Mouse (Mus musculus) neural tube, embryonic 14.5 days (tissue): ENCODE data around the gene Apobec3. TPM values are rescaled to one million over a fixed set of nuclear protein-coding genes. Genes with fewer than 3 reads are reported as not detected.
"Not testable (repeated sequence)": the region's sequence is repeated elsewhere in the genome, so short reads cannot be mapped to it uniquely, and the experiment has no call there.

Source experiments
- ATAC-seq: fragments of 200-750 bp; cut with Nextera tagmentation; 2 replicates; pipeline ENCODE4 v1.8.0; 2017; ENCODE audit warnings: low read depth, mild to moderate bottlenecking, moderate TSS enrichment, moderate library complexity
- H3K27ac ChIP-seq: fragments of 300-500 bp; sonication (generic); 2 replicates; pipeline ENCODE4 v1.5.1; 2014; ENCODE audit warnings: low read depth, mild to moderate bottlenecking, control low read depth, low read length, moderate library complexity, mixed read lengths
- H3K27me3 ChIP-seq: fragments of 300-500 bp; sonication (generic); 2 replicates; pipeline ENCODE4 v1.6.1; 2014; ENCODE audit warnings: low read length; ENCODE audit not compliant: control insufficient read depth, insufficient read depth
- H3K36me3 ChIP-seq: fragments of 300-500 bp; sonication (generic); 2 replicates; pipeline ENCODE4 v1.6.1; 2014; ENCODE audit warnings: low read length, mixed read lengths; ENCODE audit not compliant: control insufficient read depth, insufficient read depth
- H3K4me1 ChIP-seq: fragments of 300-500 bp; sonication (generic); 2 replicates; pipeline ENCODE4 v1.6.1; 2014; ENCODE audit warnings: low read length; ENCODE audit not compliant: control insufficient read depth, insufficient read depth
- H3K4me2 ChIP-seq: fragments of 300-500 bp; sonication (generic); 2 replicates; pipeline ENCODE4 v1.6.1; 2014; ENCODE audit warnings: mild to moderate bottlenecking, low read depth, low read length, control low read depth
- H3K4me3 ChIP-seq: fragments of 300-500 bp; sonication (generic); 2 replicates; pipeline ENCODE4 v1.5.1; 2014; ENCODE audit warnings: low read depth, low read length, control low read depth, mixed read lengths
- H3K9ac ChIP-seq: fragments of 300-500 bp; sonication (generic); replicated peaks from 2 replicates; pipeline ENCODE4 v1.6.1; 2014; ENCODE audit warnings: low read depth, mild to moderate bottlenecking, control low read depth, low read length, mixed read lengths
- H3K9me3 ChIP-seq: fragments of 300-500 bp; sonication (generic); 2 replicates; pipeline ENCODE4 v1.6.1; 2016; ENCODE audit warnings: low read length; ENCODE audit not compliant: control insufficient read depth
- WGBS: fragments of 180-500 bp; shearing (Covaris S2); extraction: QIAGEN DNeasy Blood & Tissue Kit; methylation state at CpG from one replicate; pipeline ENCODE4 v1.1.7; 2014; 5-methylcytosine and 5-hydroxymethylcytosine counted together
- polyA plus RNA-seq: library from polyadenylated mRNA; unstranded; fragments of >200 nt; fragmentation: Nextera tagmentation; extraction: Ambion mirVana; gene quantifications from 2 replicates; pipeline ENCODE4 v1.2.1, GENCODE M21; 2014

Apobec3 gene
- polyA plus RNA-seq, 1 experiment from 2014 or later, result 2.3 TPM

DNA sequence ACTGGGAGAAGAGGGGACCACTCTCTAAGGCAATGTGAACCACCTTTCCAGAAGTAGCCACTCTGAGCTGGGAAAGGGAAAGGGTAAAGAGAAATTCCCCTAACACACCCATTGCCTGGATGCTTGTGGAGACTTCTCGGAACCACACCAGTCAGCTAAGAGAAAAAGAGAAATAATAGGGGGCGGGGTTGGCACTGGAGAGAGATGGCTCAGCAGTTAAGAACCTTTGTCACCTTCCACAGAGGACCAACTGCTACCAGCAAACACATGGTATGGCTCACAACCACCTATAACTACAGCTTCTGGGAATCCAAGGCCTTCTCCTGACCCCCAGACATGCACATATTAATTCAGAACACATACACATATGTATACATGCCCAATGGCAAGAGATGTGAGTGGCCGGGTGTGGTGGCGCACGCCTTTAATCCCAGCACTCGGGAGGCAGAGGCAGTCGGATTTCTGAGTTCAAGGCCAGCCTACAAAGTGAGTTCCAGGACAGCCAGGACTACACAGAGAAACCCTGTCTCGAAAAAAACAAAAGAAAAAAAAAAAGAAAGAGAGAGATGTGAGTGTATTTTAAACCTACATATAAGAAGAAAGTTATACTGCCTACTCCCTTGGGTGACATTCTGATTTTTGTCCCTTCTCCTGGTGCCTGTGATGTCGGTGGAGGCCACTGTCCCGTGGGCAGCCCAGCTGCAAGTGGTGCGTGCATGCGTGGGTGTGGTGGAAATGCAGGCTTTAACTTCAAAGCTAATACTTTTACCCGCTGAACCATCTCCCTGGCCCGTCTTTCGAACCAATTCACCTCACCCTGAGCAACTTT is 1.8 kb downstream of the Apobec3 start:
- H3K4me2 ChIP-seq, result no peak overlapping the region
- H3K27ac ChIP-seq, result no peak overlapping the region
- H3K4me3 ChIP-seq, result no peak overlapping the region
- WGBS, result 84% methylated on average over 15 of the region's 15 CpGs
- 0 out of 2 replicates have a peak, but pooled peaks cover 2% of the 10 kb centered on the region for H3K4me1 ChIP-seq
- ATAC-seq, result no peak
- no peaks in the 10 kb centered on the region for H3K9me3 ChIP-seq
- H3K27me3 ChIP-seq, result no peaks in the 10 kb centered on the region
- no peaks in the 10 kb centered on the region for H3K36me3 ChIP-seq
- no peak overlapping the region for H3K9ac ChIP-seq

DNA sequence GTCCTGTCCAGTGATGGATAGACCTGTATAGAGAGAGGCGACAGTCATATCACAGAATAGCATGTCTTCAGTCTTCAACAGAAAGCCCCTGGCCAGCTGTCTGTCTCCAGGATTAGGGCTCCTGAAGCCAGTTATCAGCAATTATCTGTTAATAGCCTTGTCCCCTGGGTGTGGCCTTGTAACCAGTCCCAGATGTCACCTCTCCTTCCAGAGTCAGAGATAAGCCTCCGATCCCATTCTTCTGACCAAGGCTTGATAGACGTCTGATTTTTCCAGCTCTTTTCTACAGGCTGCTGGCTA is 2.3 kb downstream of the Apobec3 start:
- no peak overlapping the region for H3K9ac ChIP-seq
- no peak overlapping the region for H3K4me2 ChIP-seq
- H3K27ac ChIP-seq, result no peak overlapping the region
- H3K4me3 ChIP-seq, result no peak overlapping the region
- H3K4me1 ChIP-seq, result 0 out of 2 replicates have a peak, but pooled peaks cover 2% of the 10 kb centered on the region
- ATAC-seq, result no peak
- no peaks in the 10 kb centered on the region for H3K9me3 ChIP-seq
- no peaks in the 10 kb centered on the region for H3K36me3 ChIP-seq
- H3K27me3 ChIP-seq, result no peaks in the 10 kb centered on the region
- whole genome bisulfite sequencing, result 75% methylated on average over 3 of the region's 3 CpGs

DNA sequence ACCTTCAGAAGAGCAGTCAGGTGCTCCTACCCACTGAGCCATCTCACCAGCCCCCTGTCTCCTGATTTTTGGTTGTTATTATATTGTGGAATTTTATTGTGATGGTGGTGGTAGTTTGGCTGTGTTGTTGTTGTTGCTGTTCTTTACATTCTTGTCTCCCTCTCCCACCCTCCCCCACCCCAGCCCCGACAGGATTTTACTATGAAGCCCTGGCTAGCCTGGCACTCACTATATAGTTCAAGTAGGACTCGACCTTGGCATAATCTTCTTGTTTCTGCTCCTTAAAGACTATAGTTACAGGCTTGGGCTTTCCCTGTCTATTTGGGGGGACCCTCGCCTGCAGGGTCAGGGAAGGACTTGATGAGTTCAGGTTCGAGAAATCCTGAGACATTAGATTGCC is 2.9 kb downstream of the Apobec3 start:
- Histone ChIP-seq H3K27ac (no peak overlapping the region), H3K4me2 (no peak overlapping the region), H3K4me1 (0 out of 2 replicates have a peak, but pooled peaks cover 2% of the 10 kb centered on the region), H3K4me3 (no peak overlapping the region), H3K9ac (no peak overlapping the region), H3K9me3 (no peaks in the 10 kb centered on the region), H3K36me3 (no peaks in the 10 kb centered on the region), H3K27me3 (no peaks in the 10 kb centered on the region)
- 93% methylated on average over 4 of the region's 4 CpGs for WGBS
- no peak for ATAC-seq

DNA sequence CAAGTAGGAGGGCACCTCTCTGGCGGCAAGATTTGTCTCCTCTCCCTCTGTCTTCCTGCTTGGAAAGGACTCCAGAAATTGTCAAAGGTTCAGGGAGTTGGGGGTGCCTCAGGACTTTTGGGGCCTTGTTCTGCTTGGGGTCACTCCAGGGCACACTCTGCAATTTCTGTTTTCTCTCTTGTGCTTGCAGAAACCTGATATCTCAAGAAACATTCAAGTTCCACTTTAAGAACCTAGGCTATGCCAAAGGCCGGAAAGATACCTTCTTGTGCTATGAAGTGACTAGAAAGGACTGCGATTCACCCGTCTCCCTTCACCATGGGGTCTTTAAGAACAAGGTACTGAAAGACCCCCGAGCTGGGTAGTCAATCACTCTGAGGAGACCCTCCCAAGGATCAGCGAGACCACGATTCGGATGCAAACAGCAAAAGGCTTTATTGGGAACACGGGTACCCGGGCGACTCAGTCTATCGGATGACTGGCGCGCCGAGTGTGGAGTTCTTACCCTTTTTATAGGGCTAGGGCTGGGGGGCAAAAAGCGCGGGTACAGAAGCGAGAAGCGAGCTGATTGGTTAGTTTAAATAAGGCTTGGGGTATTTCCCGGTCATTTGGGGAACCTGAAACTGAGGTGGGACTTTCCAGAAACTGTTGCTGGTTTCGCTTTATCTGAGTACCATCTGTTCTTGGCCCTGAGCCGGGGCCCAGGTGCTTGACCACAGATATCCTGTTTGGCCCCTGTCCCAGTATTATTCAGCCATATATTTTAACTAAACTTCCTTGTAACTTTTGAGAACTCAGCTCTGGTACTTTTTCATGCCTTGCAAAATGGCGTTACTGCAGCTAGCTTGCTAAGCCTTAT is 4.0 kb downstream of the Apobec3 start:
- not testable (repeated sequence) for H3K9ac ChIP-seq, H3K4me1 ChIP-seq, H3K9me3 ChIP-seq, H3K4me2 ChIP-seq, H3K27ac ChIP-seq, H3K4me3 ChIP-seq, H3K36me3 ChIP-seq, H3K27me3 ChIP-seq, ATAC-seq
- WGBS, result 91% methylated on average over 10 of the region's 23 CpGs

- H3K9ac ChIP-seq, result no peak overlapping the region
- WGBS, result 85% methylated on average over 9 of the region's 9 CpGs
These were observed 4.7 kb downstream of the Apobec3 start for GRCm38 (mm10) chr15:79896080-79896725.

GRCm38 (mm10) chr15:79898988-79899387 is 7.5 kb downstream of the Apobec3 start:
- no peak for ATAC-seq
- Histone ChIP-seq H3K4me1 (no peaks in the 10 kb centered on the region), H3K27ac (no peak overlapping the region), H3K36me3 (no peaks in the 10 kb centered on the region), H3K4me3 (no peak overlapping the region), H3K4me2 (no peak overlapping the region), H3K9me3 (no peaks in the 10 kb centered on the region), H3K27me3 (no peaks in the 10 kb centered on the region), H3K9ac (no peak overlapping the region)
- 86% methylated on average over 5 of the region's 5 CpGs for WGBS

More at GRCm38 (mm10) chr15:79896080-79896725, 4.7 kb downstream of the Apobec3 start:
- Histone ChIP-seq H3K27me3 (no peaks in the 10 kb centered on the region), H3K4me1 (0 out of 2 replicates have a peak, but pooled peaks cover 2% of the 10 kb centered on the region), H3K4me3 (no peak overlapping the region), H3K36me3 (no peaks in the 10 kb centered on the region), H3K9me3 (no peaks in the 10 kb centered on the region), H3K4me2 (no peak overlapping the region), H3K27ac (no peak overlapping the region)
- no peak for ATAC-seq

DNA sequence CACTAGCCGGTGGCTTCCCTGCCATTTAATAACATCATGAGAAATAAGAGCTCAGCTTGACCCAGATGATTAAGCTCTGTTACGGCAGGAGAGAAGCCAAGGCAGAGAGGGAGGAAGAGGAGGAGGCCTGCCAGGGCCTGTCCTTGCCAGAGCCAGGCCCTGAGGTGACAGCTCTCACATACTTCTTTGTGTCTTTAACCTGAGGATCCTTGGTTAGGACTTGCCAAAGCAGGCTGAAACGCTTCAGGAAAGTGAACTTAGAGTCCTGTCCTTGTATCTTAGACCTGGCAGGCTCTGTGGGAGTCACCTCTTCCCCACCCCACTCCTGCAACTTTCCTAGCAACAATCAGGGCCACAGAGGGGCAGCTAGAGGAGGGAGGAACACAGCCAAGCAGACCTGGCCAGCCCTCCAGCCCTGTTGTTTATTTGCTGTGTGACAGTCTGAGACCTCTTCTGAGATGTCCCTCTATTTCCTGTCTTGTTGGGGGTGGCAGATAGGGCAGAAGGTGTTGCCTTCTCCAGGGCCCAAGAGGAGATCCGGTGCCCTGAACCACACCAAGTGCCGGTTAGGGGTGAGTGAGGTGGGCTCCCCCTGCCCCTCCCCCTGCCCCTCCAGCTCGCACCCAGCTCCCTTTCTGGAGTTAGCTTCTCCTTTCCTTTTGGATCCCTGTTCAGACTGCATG is 8.5 kb downstream of the Apobec3 start:
- Histone ChIP-seq H3K36me3 (no peaks in the 10 kb centered on the region), H3K4me1 (no peaks in the 10 kb centered on the region), H3K9me3 (no peaks in the 10 kb centered on the region), H3K9ac (no peak overlapping the region), H3K4me2 (no peak overlapping the region), H3K27ac (no peak overlapping the region), H3K27me3 (no peaks in the 10 kb centered on the region), H3K4me3 (no peak overlapping the region)
- 84% methylated on average over 6 of the region's 6 CpGs for WGBS
- no peak for ATAC-seq

- H3K4me3 ChIP-seq, result no peak overlapping the region
- no peaks in the 10 kb centered on the region for H3K4me1 ChIP-seq
- no peak overlapping the region for H3K4me2 ChIP-seq
- 77% methylated on average over 7 of the region's 7 CpGs for WGBS
- H3K27me3 ChIP-seq, result no peaks in the 10 kb centered on the region
- ATAC-seq, result no peak
- H3K9me3 ChIP-seq, result no peaks in the 10 kb centered on the region
- no peaks in the 10 kb centered on the region for H3K36me3 ChIP-seq
- H3K27ac ChIP-seq, result no peak overlapping the region
- H3K9ac ChIP-seq, result no peak overlapping the region
These were observed 9.3 kb downstream of the Apobec3 start for GRCm38 (mm10) chr15:79900751-79901150.
